Mouse (Mus musculus) right cerebral cortex, postnatal 4 days (tissue): ENCODE measurements around the gene Efna5.

ENCODE experiments used
- DNase-seq: peaks from one replicate; pipeline ENCODE4 v3.0.0-alpha.2; 2022

Gene Efna5

GRCm38 (mm10) chr17:62852822-62853608 is 28.1 kb downstream of the Efna5 start:
- DNase-seq = no peak

GRCm38 (mm10) chr17:62851268-62851667 is 29.8 kb downstream of the Efna5 start:
- DNase-seq = no peak

GRCm38 (mm10) chr17:62850603-62851002 is 30.5 kb downstream of the Efna5 start:
- DNase-seq = no peak

DNA sequence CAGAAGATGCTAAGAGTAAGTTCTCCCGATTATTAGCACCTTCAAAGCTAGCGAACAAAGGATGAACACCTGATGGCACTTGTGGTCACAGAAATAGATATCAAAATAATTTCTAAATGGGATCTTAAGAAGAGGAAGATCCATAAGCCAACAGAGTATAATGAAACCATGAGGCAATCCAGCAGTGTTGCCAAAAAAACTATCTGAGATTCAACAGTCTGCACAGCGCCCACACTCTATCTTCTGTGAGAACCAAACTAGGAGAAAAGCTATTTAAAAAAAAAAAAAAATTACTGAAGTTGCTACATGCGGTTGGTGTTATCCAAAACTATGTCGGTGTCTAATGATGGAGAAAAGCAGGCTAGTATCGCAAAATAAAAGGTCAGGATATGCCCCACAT is 31.4 kb downstream of the Efna5 start:
- no peak for DNase-seq

DNA sequence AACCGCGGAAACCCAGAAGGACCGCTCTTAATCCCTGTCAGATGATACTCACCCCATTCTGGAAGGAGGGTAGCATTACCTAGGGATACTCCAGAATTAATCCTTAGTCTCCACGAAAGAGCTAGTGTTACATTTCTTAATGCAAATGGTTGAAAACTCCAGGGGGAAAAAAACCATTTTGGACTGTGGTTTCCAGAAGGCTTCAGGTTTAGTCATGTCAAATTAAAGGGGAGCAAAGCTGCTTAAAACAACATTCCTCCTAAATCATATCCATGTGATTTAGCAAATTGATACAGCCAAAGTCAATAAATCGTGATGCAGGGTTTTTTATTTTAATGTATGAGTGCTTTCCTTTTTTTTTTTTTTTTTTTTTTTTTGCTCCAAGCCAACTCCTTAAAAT is 35.5 kb downstream of the Efna5 start:
- no peak for DNase-seq

- no peak for DNase-seq
These were observed 36.8 kb downstream of the Efna5 start for GRCm38 (mm10) chr17:62844329-62844728.

DNA sequence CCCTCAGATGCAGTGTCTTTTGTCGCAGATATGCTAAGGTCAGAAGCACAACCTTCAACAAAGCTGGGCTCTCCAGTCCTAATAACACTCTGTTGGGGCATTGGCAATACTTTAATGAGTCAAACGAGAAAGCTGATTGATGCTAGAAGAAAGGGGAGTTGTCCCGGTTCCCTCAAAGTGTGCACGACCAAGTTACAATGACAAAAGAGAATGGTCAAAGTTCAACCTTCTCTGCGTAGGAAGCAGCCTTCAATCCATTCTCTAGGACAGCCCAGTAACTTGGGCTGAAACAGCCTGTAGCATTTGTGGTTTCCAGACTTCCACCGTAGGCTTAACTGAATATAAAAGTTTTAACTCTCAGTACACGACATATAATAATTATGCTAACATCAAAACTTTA is 43.8 kb downstream of the Efna5 start:
- no peak for DNase-seq

DNA sequence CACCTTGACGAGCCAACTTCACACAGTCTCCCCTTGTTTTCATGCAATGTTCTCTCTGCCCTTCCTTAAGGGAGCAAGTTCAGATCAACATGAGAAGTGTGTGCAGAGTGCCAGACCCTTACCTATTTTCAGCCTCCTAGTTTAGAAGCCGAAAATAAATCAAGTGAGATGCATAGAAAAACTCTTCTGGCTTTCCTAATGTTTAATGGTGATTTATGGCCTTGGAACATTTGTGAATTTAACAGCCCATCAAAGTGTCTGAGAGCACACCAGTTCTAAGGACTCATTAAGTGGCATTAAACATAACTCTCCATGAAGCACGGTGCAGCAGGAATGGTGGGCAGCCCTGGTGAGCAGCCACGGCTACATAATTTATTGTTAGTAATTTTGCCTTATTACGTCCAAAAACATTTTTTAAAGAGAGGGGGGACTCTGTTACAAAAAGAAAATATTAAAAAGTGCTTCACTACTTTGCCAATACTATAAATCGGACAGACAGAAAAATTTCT is 44.5 kb downstream of the Efna5 start:
- no peak for DNase-seq

DNA sequence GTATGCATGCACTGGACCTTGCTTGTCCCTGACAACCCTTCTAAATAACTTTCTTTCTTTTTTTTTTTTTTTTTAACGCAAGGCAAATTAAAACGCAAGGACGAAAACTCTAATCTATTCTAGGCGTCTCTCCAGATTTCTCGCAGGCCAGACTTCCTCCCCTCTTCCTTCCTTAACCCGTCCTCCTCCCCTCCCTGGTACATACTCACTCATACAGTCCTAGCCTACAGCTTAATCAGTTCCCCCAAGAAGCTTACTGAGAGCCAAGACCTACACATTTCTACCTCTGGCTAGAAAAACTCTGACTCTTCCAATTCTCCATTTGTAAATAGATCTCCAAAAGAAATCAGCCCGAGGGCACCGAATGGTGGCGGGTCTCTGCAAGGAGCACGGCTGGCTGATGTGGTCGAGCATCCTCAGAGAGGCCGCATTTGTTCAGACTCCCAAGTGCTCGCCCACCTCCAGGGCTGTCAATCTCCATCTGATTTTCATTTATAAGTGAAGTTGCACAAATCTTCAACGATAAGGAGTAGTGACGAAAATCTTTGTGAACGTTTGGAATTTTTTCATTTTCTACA is 48.5 kb downstream of the Efna5 start:
- no peak for DNase-seq

DNA sequence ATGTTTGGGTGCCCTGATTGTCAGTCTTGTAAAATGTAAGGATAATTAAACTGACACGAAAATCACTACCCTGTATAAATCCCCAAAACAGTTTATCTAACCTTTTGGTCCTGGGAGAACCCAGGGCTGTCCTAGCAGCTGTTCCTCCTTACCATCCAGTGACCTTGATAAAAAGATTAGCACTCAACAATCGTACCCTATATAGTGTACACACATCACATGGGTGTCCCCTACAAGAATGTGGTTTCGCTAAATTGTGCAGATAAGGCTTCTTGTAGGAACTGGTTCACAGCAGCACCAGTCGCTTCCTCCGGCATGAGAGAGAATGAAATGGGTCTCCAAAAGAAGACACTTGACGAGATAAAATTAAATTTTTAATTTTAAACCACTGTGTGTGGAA is 53.6 kb downstream of the Efna5 start:
- no peak for DNase-seq

DNA sequence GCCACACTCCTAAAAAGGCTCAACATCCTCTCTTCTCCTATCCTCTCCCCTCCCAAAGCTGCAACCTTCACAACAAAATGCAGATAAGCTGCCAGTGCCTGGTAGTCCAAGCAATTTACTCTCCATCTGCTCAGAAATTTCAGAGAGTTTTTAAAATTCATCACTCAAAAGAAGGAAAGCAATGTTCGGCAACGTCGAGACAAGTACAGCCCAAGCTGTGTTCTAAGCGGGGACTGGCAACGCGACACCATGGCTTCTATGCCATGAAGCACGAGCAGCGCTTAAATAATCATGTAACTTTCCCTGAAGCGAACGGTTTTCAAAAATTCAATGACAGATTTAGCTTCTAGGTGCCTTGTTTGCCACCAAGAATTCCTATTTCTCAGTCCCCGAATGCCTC is 59.9 kb downstream of the Efna5 start:
- no peak for DNase-seq

GRCm38 (mm10) chr17:62819931-62820330 is 61.2 kb downstream of the Efna5 start:
- DNase-seq = no peak

GRCm38 (mm10) chr17:62818821-62819220 is 62.3 kb downstream of the Efna5 start:
- peak; percentile 25 for DNase-seq

GRCm38 (mm10) chr17:62818337-62818736 is 62.8 kb downstream of the Efna5 start:
- DNase-seq = no peak

GRCm38 (mm10) chr17:62816879-62817278 is 64.2 kb downstream of the Efna5 start:
- no peak for DNase-seq

- DNase-seq = no peak
These were observed 67.7 kb downstream of the Efna5 start for GRCm38 (mm10) chr17:62813461-62813860.

- no peak for DNase-seq
These were observed 73.2 kb downstream of the Efna5 start for GRCm38 (mm10) chr17:62807891-62808290.

DNA sequence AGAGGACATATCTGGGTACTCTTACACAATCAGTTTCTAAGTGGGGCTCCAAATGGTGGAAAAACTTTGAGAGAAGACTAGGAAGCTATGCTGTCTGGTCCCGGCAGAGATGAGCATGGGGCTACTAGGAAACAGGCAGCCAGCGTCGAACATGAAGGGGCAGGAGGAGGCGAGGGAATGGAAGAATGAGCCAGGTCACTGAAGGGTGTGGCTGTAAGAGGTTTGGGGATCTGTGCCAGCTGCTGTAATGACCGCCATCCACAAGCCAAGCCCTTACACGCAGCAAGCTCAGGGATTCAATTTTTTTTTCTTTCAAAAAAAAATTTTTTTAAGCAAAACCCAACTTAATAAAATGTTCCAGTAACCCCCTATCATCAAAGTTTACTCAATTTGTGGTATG is 74.5 kb downstream of the Efna5 start:
- no peak for DNase-seq

DNA sequence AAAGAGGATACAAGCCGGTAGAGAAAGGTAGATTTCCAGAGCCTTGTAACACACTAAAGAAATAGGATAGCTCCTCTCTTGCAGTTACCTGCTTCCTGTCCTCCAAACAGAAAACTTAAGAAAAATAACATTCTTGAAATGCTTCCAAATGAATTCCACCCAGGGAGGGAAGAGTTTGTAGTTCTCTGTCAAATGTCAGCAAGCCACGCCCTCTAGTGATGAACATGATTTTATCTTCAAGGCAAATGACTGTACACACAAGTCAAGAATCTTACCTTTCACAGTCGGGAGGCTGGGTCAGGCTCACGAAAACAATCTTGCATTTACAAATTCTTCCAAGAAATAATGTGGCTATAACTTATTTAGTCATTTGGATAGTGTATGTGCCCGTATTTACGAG is 78.4 kb downstream of the Efna5 start:
- DNase-seq = no peak

GRCm38 (mm10) chr17:62797272-62797671 is 83.8 kb downstream of the Efna5 start:
- no peak for DNase-seq

DNA sequence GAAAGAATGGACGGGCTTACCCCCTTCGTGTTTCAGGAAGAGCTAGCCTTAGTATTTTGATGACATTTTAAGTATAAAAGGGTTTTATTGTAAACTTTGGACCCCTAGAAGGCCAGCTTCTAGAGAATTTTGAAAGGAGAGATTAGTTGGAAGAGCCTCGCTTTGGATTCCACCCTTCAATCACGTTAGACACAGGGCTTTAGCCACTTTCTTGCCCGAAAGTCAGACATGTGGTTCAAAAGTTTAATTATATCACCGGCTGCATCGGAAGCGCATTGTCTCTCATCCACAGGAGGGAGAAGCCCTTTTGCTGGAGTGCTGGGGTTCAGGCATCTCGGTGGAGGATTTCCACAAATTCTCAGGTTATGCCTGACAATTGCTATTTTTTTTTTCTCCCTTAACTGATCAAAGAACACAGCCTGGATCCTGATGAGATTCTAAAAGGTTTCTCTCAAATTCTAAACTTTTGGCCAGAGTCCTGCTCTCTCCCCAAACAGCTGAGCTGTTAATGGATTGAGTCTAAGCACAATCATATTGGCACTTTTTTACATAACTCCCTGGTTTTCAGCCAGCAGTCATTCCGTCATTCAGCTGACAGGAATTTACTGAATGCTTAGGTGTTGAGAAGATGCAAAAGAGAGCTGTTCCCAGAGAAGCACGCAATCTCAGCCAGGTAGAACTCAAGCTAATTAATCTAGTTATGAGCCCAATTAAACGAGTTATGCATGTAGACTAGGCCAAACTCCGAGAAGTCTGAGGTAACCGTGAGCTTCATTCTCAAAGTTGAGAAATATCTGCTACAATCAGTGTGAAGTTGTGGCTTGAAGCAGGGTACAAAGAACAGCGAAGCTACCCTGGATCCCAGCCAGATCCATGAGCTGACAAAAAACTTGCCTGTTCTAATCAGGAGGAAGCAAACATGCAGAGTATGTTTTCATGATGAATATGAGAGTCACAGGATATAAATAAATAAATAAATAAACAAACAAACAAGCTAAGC is 91.5 kb downstream of the Efna5 start:
- DNase-seq = no peak

DNA sequence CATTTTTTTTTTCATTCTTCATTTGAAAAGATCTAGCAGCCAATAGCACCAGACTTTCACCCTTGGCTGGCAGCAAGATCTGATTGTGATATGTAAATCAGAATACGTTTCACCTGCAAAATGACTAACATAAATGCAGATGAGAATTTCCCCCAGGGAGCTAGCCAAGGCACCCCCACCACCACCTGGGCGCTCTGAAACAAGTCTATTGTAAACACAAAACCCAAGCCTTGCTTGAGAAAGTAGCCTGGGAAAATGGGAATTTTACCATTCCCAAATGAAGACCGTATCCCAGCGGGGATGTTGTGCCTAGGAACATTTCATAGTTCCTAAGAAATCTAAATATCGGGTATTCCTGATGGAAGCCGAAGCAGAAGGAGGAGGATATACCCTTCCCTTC is 92.3 kb downstream of the Efna5 start:
- DNase-seq = no peak

DNA sequence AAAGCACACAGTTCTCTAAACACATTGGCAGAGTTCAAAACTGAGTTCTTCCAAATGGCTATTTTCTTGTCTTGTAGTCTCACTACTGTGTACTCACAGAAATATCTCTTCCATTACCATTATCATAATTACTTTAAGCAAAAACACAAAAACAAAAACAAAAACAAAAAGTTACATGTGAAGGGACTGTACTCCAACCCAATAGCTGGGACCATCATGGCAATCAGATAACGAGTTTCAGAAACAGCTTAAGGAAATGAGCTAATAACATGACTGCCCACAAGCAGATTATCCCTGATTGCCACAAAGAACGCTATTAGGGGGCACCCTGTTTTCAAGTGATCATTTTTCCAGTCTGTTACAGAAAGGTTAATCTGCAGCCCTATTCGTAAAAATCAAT is 93.3 kb downstream of the Efna5 start:
- no peak for DNase-seq

- no peak for DNase-seq
These were observed 94.6 kb downstream of the Efna5 start for GRCm38 (mm10) chr17:62786602-62786907.
